Mouse (Mus musculus) MEL (cell line): Measurements from ENCODE around the gene Gm40193. TPM values are rescaled to one million over a fixed set of nuclear protein-coding genes. Genes with fewer than 3 reads are reported as not detected.
A peak's percentile ranks its signal among the peaks of the same experiment; 100 is the strongest.

Experiments used
- DNase-seq: peaks from one replicate; pipeline ENCODE4 v3.0.0; 2011; ENCODE audit warnings: low read depth, low spot score
- H3K27ac ChIP-seq: 2 replicates; pipeline ENCODE4 v1.5.1; 2012; ENCODE audit warnings: low read depth, mild to moderate bottlenecking, control low read depth, low read length, moderate library complexity; ENCODE audit not compliant: control insufficient read depth
- H3K27me3 ChIP-seq, 2 experiments: fragments of 150-350 bp in 1 of 2; sonication (generic) in 1 of 2; 2 replicates each; pipeline ENCODE4 v1.6.1; 2012; ENCODE audit warnings: low read length in 2 of 2, mild to moderate bottlenecking in 2 of 2, improper control_type of control experiment in 1 of 2, moderate library complexity in 1 of 2; ENCODE audit not compliant: insufficient read depth in 2 of 2, control insufficient read depth in 1 of 2
- H3K36me3 ChIP-seq, 2 experiments: 2 replicates each; pipeline ENCODE4 v1.6.1; 2012 to 2014; ENCODE audit warnings: low read length in 2 of 2, improper control_type of control experiment in 1 of 2, inconsistent platforms in 1 of 2, mild to moderate bottlenecking in 1 of 2; ENCODE audit not compliant: insufficient read depth in 2 of 2, control insufficient read depth in 1 of 2
- H3K4me1 ChIP-seq, 2 experiments: fragments of 150-350 bp in 1 of 2; sonication (generic) in 1 of 2; 2 replicates each; pipeline ENCODE4 v1.6.1; 2012; ENCODE audit warnings: low read length in 2 of 2, improper control_type of control experiment in 1 of 2, mild to moderate bottlenecking in 1 of 2; ENCODE audit not compliant: insufficient read depth in 2 of 2, control insufficient read depth in 1 of 2
- H3K4me3 ChIP-seq, 2 experiments: fragments of 150-350 bp in 1 of 2; sonication (generic) in 1 of 2; 2 replicates each; pipeline ENCODE4 v1.5.1; 2012; ENCODE audit warnings: low read depth in 2 of 2, low read length in 2 of 2, mild to moderate bottlenecking in 2 of 2, moderate library complexity in 2 of 2, control low read depth in 1 of 2, improper control_type of control experiment in 1 of 2; ENCODE audit not compliant: control insufficient read depth in 1 of 2, insufficient read depth in 1 of 2
- H3K79me2 ChIP-seq: 2 replicates; pipeline ENCODE4 v1.6.1; 2012; ENCODE audit warnings: mild to moderate bottlenecking, low read length, moderate library complexity; ENCODE audit not compliant: control insufficient read depth, poor library complexity, insufficient read depth
- H3K9ac ChIP-seq: 2 replicates; pipeline ENCODE4 v1.6.1; 2012; ENCODE audit warnings: low read depth, mild to moderate bottlenecking, control low read depth, low read length, moderate library complexity; ENCODE audit not compliant: control insufficient read depth, poor library complexity, severe bottlenecking
- H3K9me3 ChIP-seq: fragments of 150-350 bp; sonication (generic); replicated peaks from 2 replicates; pipeline ENCODE4 v1.6.1; 2012; ENCODE audit warnings: mild to moderate bottlenecking, low read length, improper control_type of control experiment, moderate library complexity; ENCODE audit not compliant: insufficient read depth
- BHLHE40 ChIP-seq: IDR thresholded peaks from 2 replicates; pipeline ENCODE4 v1.6.1; 2012; ENCODE audit warnings: low read depth, mild to moderate bottlenecking, inconsistent platforms, low read length, improper control_type of control experiment, borderline replicate concordance
- CHD1 ChIP-seq: IDR thresholded peaks from 2 replicates; pipeline ENCODE4 v1.6.1; 2012; ENCODE audit warnings: low read depth, mild to moderate bottlenecking, inconsistent platforms, low read length, improper control_type of control experiment
- CTCF ChIP-seq, 3 experiments: IDR thresholded peaks in 2 of 3; conservative IDR thresholded peaks in 1 of 3; 2 replicates each; pipeline ENCODE4 v1.5.1; 2011 to 2012; ENCODE audit warnings: low read length in 3 of 3, low read depth in 2 of 3, mild to moderate bottlenecking in 2 of 3, improper control_type of control experiment in 1 of 3, inconsistent platforms in 1 of 3, mixed read lengths in 1 of 3, moderate library complexity in 1 of 3; ENCODE audit not compliant: control insufficient read depth in 1 of 3, insufficient read depth in 1 of 3, poor library complexity in 1 of 3, severe bottlenecking in 1 of 3
- E2F4 ChIP-seq: IDR thresholded peaks from 2 replicates; pipeline ENCODE4 v1.6.1; 2011; ENCODE audit warnings: low read depth, low read length, improper control_type of control experiment, borderline replicate concordance
- ELF1 ChIP-seq: IDR thresholded peaks from 2 replicates; pipeline ENCODE4 v1.6.1; 2014; ENCODE audit warnings: low read depth, mild to moderate bottlenecking, inconsistent platforms, low read length, improper control_type of control experiment, moderate library complexity
- EP300 ChIP-seq, 2 experiments: IDR thresholded peaks; 2 replicates each; pipeline ENCODE4 v1.6.1; 2011; ENCODE audit warnings: improper control_type of control experiment in 2 of 2, low read length in 2 of 2, low read depth in 1 of 2, mild to moderate bottlenecking in 1 of 2
- ETS1 ChIP-seq: IDR thresholded peaks from 2 replicates; pipeline ENCODE4 v1.6.1; 2012; ENCODE audit warnings: low read depth, mild to moderate bottlenecking, inconsistent platforms, low read length, improper control_type of control experiment, moderate library complexity
- GABPA ChIP-seq: IDR thresholded peaks from 2 replicates; pipeline ENCODE4 v1.6.1; 2012; ENCODE audit warnings: low read depth, mild to moderate bottlenecking, inconsistent platforms, low read length, improper control_type of control experiment, moderate library complexity
- GATA1 ChIP-seq: IDR thresholded peaks from 2 replicates; pipeline ENCODE4 v1.6.1; 2011; ENCODE audit warnings: low read depth, low read length, improper control_type of control experiment
- HCFC1 ChIP-seq: IDR thresholded peaks from 2 replicates; pipeline ENCODE4 v1.6.1; 2012; ENCODE audit warnings: low read depth, mild to moderate bottlenecking, inconsistent platforms, low read length, improper control_type of control experiment, moderate library complexity
- JUND ChIP-seq: IDR thresholded peaks from 2 replicates; pipeline ENCODE4 v1.6.1; 2011; ENCODE audit warnings: low read depth, mild to moderate bottlenecking, improper control_type of control experiment, low read length
- MAFK ChIP-seq: IDR thresholded peaks from 2 replicates; pipeline ENCODE4 v1.6.1; 2011; ENCODE audit warnings: low read depth, mild to moderate bottlenecking, low read length, improper control_type of control experiment, borderline replicate concordance
- MAX ChIP-seq: IDR thresholded peaks from 2 replicates; pipeline ENCODE4 v1.6.1; 2011; ENCODE audit warnings: low read length, improper control_type of control experiment
- MEF2A ChIP-seq: IDR thresholded peaks from 2 replicates; pipeline ENCODE4 v1.6.1; 2014; ENCODE audit warnings: low read depth, mild to moderate bottlenecking, inconsistent platforms, low read length, improper control_type of control experiment; ENCODE audit not compliant: poor library complexity, insufficient replicate concordance, severe bottlenecking; ENCODE audit errors: extremely low read depth
- MXI1 ChIP-seq: IDR thresholded peaks from 2 replicates; pipeline ENCODE4 v1.6.1; 2011; ENCODE audit warnings: mild to moderate bottlenecking, low read depth, low read length, improper control_type of control experiment
- MYB ChIP-seq: IDR thresholded peaks from 2 replicates; pipeline ENCODE4 v1.6.1; 2011; ENCODE audit warnings: mild to moderate bottlenecking, low read depth, low read length, improper control_type of control experiment
- MYC ChIP-seq: IDR thresholded peaks from 2 replicates; pipeline ENCODE4 v1.6.1; 2011; ENCODE audit warnings: low read depth, mild to moderate bottlenecking, low read length, improper control_type of control experiment, moderate library complexity
- NELFE ChIP-seq: IDR thresholded peaks from 2 replicates; pipeline ENCODE4 v1.6.1; 2011; ENCODE audit warnings: low read depth, low read length, improper control_type of control experiment
- NRF1 ChIP-seq: IDR thresholded peaks from 2 replicates; pipeline ENCODE4 v1.6.1; 2014; ENCODE audit warnings: low read depth, mild to moderate bottlenecking, inconsistent platforms, low read length, improper control_type of control experiment, moderate library complexity; ENCODE audit not compliant: poor library complexity, insufficient read depth, severe bottlenecking
- RCOR1 ChIP-seq: IDR thresholded peaks from 2 replicates; pipeline ENCODE4 v1.6.1; 2012; ENCODE audit warnings: low read depth, mild to moderate bottlenecking, inconsistent platforms, low read length, improper control_type of control experiment
- SIN3A ChIP-seq: IDR thresholded peaks from 2 replicates; pipeline ENCODE4 v1.6.1; 2012; ENCODE audit warnings: low read length, improper control_type of control experiment, inconsistent platforms
- SMC3 ChIP-seq: IDR thresholded peaks from 2 replicates; pipeline ENCODE4 v1.6.1; 2011; ENCODE audit warnings: low read depth, low read length, improper control_type of control experiment
- TAL1 ChIP-seq: IDR thresholded peaks from 2 replicates; pipeline ENCODE4 v1.6.1; 2012; ENCODE audit warnings: mild to moderate bottlenecking, inconsistent platforms, low read length, moderate library complexity, mixed read lengths
- TBP ChIP-seq: IDR thresholded peaks from 2 replicates; pipeline ENCODE4 v1.8.0; 2011; ENCODE audit warnings: low read depth, low read length, improper control_type of control experiment
- TCF12 ChIP-seq: IDR thresholded peaks from 2 replicates; pipeline ENCODE4 v1.6.1; 2014; ENCODE audit warnings: low read depth, mild to moderate bottlenecking, inconsistent platforms, low read length, improper control_type of control experiment, moderate library complexity
- UBTF ChIP-seq: IDR thresholded peaks from 2 replicates; pipeline ENCODE4 v1.6.1; 2012; ENCODE audit warnings: low read depth, mild to moderate bottlenecking, inconsistent platforms, low read length, improper control_type of control experiment, moderate library complexity, borderline replicate concordance; ENCODE audit not compliant: insufficient read depth
- ZKSCAN1 ChIP-seq: IDR thresholded peaks from 2 replicates; pipeline ENCODE4 v1.6.1; 2012; ENCODE audit warnings: low read depth, mild to moderate bottlenecking, inconsistent platforms, low read length, improper control_type of control experiment, moderate library complexity
- ZNF384 ChIP-seq: IDR thresholded peaks from 2 replicates; pipeline ENCODE4 v1.6.1; 2012; ENCODE audit warnings: low read depth, mild to moderate bottlenecking, inconsistent platforms, low read length, improper control_type of control experiment
- polyA plus RNA-seq, 2 experiments: library from polyadenylated mRNA; stranded (reverse) in 1 of 2; unstranded in 1 of 2; fragments of >175 nt in 1 of 2; fragments of >200 nt in 1 of 2; gene quantifications; 2 replicates each; pipeline versions ENCODE4 v1.2.1 to v1.2.4; 2012; ENCODE audit warnings: low replicate concordance in 2 of 2, low read depth in 1 of 2; ENCODE audit not compliant: insufficient read length in 2 of 2, insufficient read depth in 1 of 2, missing spikeins in 1 of 2
- total RNA-seq: library from RNA; depleted of rRNA; stranded (reverse); fragments of 300-350 nt; gene quantifications from 2 replicates; pipeline ENCODE4 v1.2.3, GENCODE M21; 2012

The Gm40193 gene
- total and polyA plus RNA-seq, 3 experiments, result not detected

- H3K27ac ChIP-seq, result peak overlapping the region; percentile 49
- H3K4me1 ChIP-seq, result peaks cover 24 to 51% of the 10 kb centered on the region in 2 experiments
- H3K36me3 ChIP-seq, result peaks cover 0 to 44% of the 10 kb centered on the region in 2 experiments; a peak in 2 of 4 replicates
Measured at GRCm38 (mm10) chr11:70572348-70572902, 39.7 kb upstream of the Gm40193 start.

GRCm38 (mm10) chr11:70571641-70572040 lies 38.9 kb upstream of the Gm40193 start:
- no peaks in the 10 kb centered on the region for H3K9me3 ChIP-seq
- peak overlapping the region; percentile 31; the same call in 1 of the 2 replicates for H3K9ac ChIP-seq
- H3K36me3 ChIP-seq, result peaks cover 0 to 37% of the 10 kb centered on the region in 2 experiments; a peak in 2 of 4 replicates
- H3K27me3 ChIP-seq, result no peaks in the 10 kb centered on the region
- peaks cover 19 to 43% of the 10 kb centered on the region in 2 experiments for H3K4me1 ChIP-seq
- no peak overlapping the region for H3K4me3 ChIP-seq
- H3K27ac ChIP-seq, result peak overlapping the region; percentile 49
- peaks cover 36% of the 10 kb centered on the region for H3K79me2 ChIP-seq
- no peak for DNase-seq
- TF ChIP-seq TBP, result no peak
- no peak for TF ChIP-seq RCOR1
- TF ChIP-seq NRF1, result no peak
- TF ChIP-seq SIN3A, result no peak
- no peak for TF ChIP-seq MYB
- TF ChIP-seq ETS1, result no peak
- no peak for TF ChIP-seq MEF2A
- TF ChIP-seq CHD1, result no peak
- no peak for TF ChIP-seq E2F4
- no peak for TF ChIP-seq TAL1
- no peak for TF ChIP-seq MYC
- TF ChIP-seq ELF1, result no peak
- TF ChIP-seq MAX, result no peak
- no peak for TF ChIP-seq NELFE
- no peak for TF ChIP-seq HCFC1
- no peak for TF ChIP-seq ZKSCAN1
- TF ChIP-seq JUND, result no peak
- TF ChIP-seq MXI1, result no peak
- no peak for TF ChIP-seq CTCF (IDR thresholded peaks at IDR 0.05 in 2 of 3, conservative IDR thresholded peaks at IDR 0.05 in 1 of 3; ENCODE audit: control insufficient read depth in 1 of 3, insufficient read depth in 1 of 3, low read depth in 2 of 3, low read length in 3 of 3, poor library complexity in 1 of 3, severe bottlenecking in 1 of 3)

More at GRCm38 (mm10) chr11:70572348-70572902, 39.7 kb upstream of the Gm40193 start:
- DNase-seq, result peak; percentile 49
- Histone ChIP-seq H3K79me2 (peaks cover 39% of the 10 kb centered on the region), H3K4me3 (no peak overlapping the region), H3K9ac (no peak overlapping the region; the same call in 1 of the 2 replicates), H3K27me3 (no peaks in the 10 kb centered on the region), H3K9me3 (no peaks in the 10 kb centered on the region)
- TF ChIP-seq RCOR1 (peak; percentile 73), BHLHE40 (peak; percentile 47; the same call in 1 of the 2 replicates), TAL1 (peak; percentile 74), ETS1 (peak; percentile 92), MAFK (peak; percentile 69), EP300 (IDR thresholded peaks at IDR 0.05; ENCODE audit: low read depth in 1 of 2, low read length in 2 of 2) (peak; percentile 92 to 96), ZNF384 (peak; percentile 77), GABPA (0 out of 2 replicates have a peak, but pooled peaks have one; percentile 26), CHD1 (no peak), SIN3A (peak; percentile 80), GATA1 (peak; percentile 98), MYC (peak; percentile 66; the same call in 1 of the 2 replicates), TCF12 (peak; percentile 96), ZKSCAN1 (no peak), SMC3 (no peak), HCFC1 (0 out of 2 replicates have a peak, but pooled peaks have one; percentile 33), UBTF (no peak)
